Mouse (Mus musculus) ES-E14 (cell line): ENCODE measurements around the gene Stxbp3.

Experiments used
- HCFC1 ChIP-seq: IDR thresholded peaks from 2 replicates; pipeline ENCODE4 v1.6.1; 2012; ENCODE audit warnings: low read length, inconsistent platforms, borderline replicate concordance; ENCODE audit not compliant: insufficient read depth
- ZC3H11A ChIP-seq: IDR thresholded peaks from 2 replicates; pipeline ENCODE4 v1.6.1; 2012; ENCODE audit warnings: low read depth, mild to moderate bottlenecking, inconsistent platforms, low read length, borderline replicate concordance

DNA sequence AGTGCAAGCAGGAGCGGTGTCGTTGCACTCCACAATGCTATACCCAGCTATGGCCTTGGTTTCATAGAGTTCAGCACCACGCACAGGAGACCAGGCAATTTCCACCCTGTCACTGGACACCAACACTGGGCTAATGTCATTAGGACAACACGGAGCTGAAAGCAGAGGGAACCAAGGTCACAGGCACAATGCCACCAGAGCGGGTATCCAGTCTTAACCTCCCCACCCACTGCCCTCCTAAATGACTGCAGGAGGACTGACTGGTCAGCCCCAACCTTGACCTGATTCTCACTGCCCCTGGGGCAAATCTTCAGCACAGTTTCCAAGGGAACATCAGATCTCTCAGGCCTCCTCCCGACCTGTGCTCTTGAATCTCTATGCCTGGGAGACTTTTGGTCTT lies 30.3 kb upstream of the Stxbp3 start:
- TF ChIP-seq HCFC1, result no peak
- TF ChIP-seq ZC3H11A, result no peak
